Mouse (Mus musculus) olfactory bulb, adult 2 months (tissue): ENCODE results near the gene Depdc5.

Source experiments
- CTCF ChIP-seq: fragments of 200-500 bp; IDR thresholded peaks from 2 replicates; pipeline ENCODE4 v1.5.1; 2012; ENCODE audit warnings: low read depth, mild to moderate bottlenecking, low read length, moderate library complexity; ENCODE audit not compliant: insufficient read depth
- POLR2A ChIP-seq: fragments of 200-500 bp; IDR thresholded peaks from 2 replicates; pipeline ENCODE4 v1.6.1; 2012; ENCODE audit warnings: mild to moderate bottlenecking, low read depth, low read length, moderate library complexity; ENCODE audit not compliant: insufficient read depth

DNA sequence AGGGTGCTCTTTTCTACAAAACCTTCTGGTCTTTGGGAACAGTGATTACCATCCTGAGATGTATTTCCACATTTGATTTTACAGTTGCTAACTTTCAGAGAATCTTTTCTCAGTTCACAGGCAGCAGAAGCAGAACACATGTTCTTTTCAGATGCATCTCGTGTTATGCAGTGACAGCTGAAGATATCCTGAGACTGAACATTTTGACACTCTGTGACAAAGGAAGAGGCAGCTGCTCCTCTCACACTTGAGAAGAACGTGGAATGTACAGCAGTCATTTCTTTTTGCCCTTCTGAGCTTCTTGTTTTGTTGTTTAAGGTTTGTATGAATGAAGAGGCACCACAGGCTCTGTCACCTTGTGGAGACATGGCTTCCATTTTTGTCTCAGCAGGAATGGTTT lies 33.4 kb upstream of the Depdc5 start:
- no peak for TF ChIP-seq POLR2A
- TF ChIP-seq CTCF, result no peak
